Mouse (Mus musculus) forebrain, embryonic 12.5 days (tissue): ENCODE results near the gene Ciita. TPM values are rescaled to one million over a fixed set of nuclear protein-coding genes. Genes with fewer than 3 reads are reported as not detected.

ENCODE experiments used
- ATAC-seq: fragments of 200-750 bp; cut with Nextera tagmentation; 2 replicates; pipeline ENCODE4 v1.8.0; 2017; ENCODE audit warnings: moderate TSS enrichment; ENCODE audit not compliant: low FRiP score
- H3K27ac ChIP-seq: fragments of 300-500 bp; sonication (generic); 2 replicates; pipeline ENCODE4 v1.5.1; 2016; ENCODE audit warnings: mild to moderate bottlenecking
- H3K27me3 ChIP-seq: fragments of 300-500 bp; sonication (generic); 2 replicates; pipeline ENCODE4 v1.6.1; 2016; ENCODE audit warnings: mild to moderate bottlenecking
- H3K36me3 ChIP-seq: fragments of 300-500 bp; sonication (generic); replicated peaks from 2 replicates; pipeline ENCODE4 v1.6.1; 2016; ENCODE audit warnings: mild to moderate bottlenecking
- H3K4me1 ChIP-seq: fragments of 300-500 bp; sonication (generic); 2 replicates; pipeline ENCODE4 v1.6.1; 2016
- H3K4me2 ChIP-seq: fragments of 300-500 bp; sonication (generic); 2 replicates; pipeline ENCODE4 v1.6.1; 2016; ENCODE audit warnings: mild to moderate bottlenecking, moderate library complexity
- H3K4me3 ChIP-seq: fragments of 300-500 bp; sonication (generic); replicated peaks from 2 replicates; pipeline ENCODE4 v1.5.1; 2016; ENCODE audit warnings: mild to moderate bottlenecking
- H3K9ac ChIP-seq: fragments of 300-500 bp; sonication (generic); 2 replicates; pipeline ENCODE4 v1.6.1; 2016; ENCODE audit warnings: mild to moderate bottlenecking
- H3K9me3 ChIP-seq: fragments of 300-500 bp; sonication (generic); 2 replicates; pipeline ENCODE4 v1.6.1; 2016
- WGBS: fragments of 180-500 bp; shearing (Covaris S2); methylation state at CpG from one replicate; pipeline ENCODE4 v1.1.7; 2016; 5-methylcytosine and 5-hydroxymethylcytosine counted together
- polyA plus RNA-seq: library from polyadenylated mRNA; unstranded; fragments of >200 nt; fragmentation: Nextera tagmentation; extraction: Ambion mirVana; gene quantifications from 2 replicates; pipeline ENCODE4 v1.2.1, GENCODE M21; 2016

The Ciita gene
- polyA plus RNA-seq, 1 experiment from 2014 or later, result 0.42 TPM

GRCm38 (mm10) chr16:10544995-10545622 is 65.2 kb downstream of the Ciita start, which contains the start of gene Clec16a:
TSS of gene Clec16a (plus strand) at chr16:10545339.
- H3K27ac ChIP-seq, result 0 out of 2 replicates have a peak within 1 kb of the TSS, but pooled peaks have one; percentile 27
- H3K36me3 ChIP-seq, result no peaks in the 10 kb centered on the region
- H3K27me3 ChIP-seq, result no peaks in the 10 kb centered on the region
- peaks cover 40% of the 10 kb centered on the region for H3K4me1 ChIP-seq
- no peaks in the 10 kb centered on the region for H3K9me3 ChIP-seq
- peak within 1 kb of the TSS; percentile 90 for H3K4me3 ChIP-seq
- H3K4me2 ChIP-seq, result peak within 1 kb of the TSS; percentile 81
- peak; percentile 92 for ATAC-seq
- WGBS, result under 1% methylated on average over 58 of the region's 58 CpGs
- peak within 1 kb of the TSS; percentile 83 for H3K9ac ChIP-seq

- no peak for ATAC-seq
- Histone ChIP-seq H3K9me3 (no peaks in the 10 kb centered on the region), H3K27me3 (no peaks in the 10 kb centered on the region), H3K4me3 (no peak overlapping the region), H3K4me1 (peaks cover 23% of the 10 kb centered on the region), H3K36me3 (no peaks in the 10 kb centered on the region), H3K4me2 (no peak overlapping the region; the same call in 1 of the 2 replicates), H3K27ac (no peak overlapping the region), H3K9ac (no peak overlapping the region)
- 87% methylated on average over 3 of the region's 3 CpGs for WGBS
These were observed 67.0 kb downstream of the Ciita start for GRCm38 (mm10) chr16:10546865-10547264.

GRCm38 (mm10) chr16:10548938-10549337 is 69.1 kb downstream of the Ciita start:
- no peak overlapping the region for H3K4me2 ChIP-seq
- no peaks in the 10 kb centered on the region for H3K9me3 ChIP-seq
- ATAC-seq, result no peak
- no peak overlapping the region for H3K27ac ChIP-seq
- H3K4me1 ChIP-seq, result peaks cover 19% of the 10 kb centered on the region
- H3K9ac ChIP-seq, result no peak overlapping the region
- 67% methylated on average over 3 of the region's 3 CpGs for WGBS
- H3K4me3 ChIP-seq, result no peak overlapping the region
- no peaks in the 10 kb centered on the region for H3K27me3 ChIP-seq
- H3K36me3 ChIP-seq, result no peaks in the 10 kb centered on the region

GRCm38 (mm10) chr16:10549600-10549999 is 69.7 kb downstream of the Ciita start:
- no peaks in the 10 kb centered on the region for H3K27me3 ChIP-seq
- H3K9ac ChIP-seq, result no peak overlapping the region
- H3K9me3 ChIP-seq, result no peaks in the 10 kb centered on the region
- ATAC-seq, result no peak
- no peak overlapping the region for H3K4me2 ChIP-seq
- WGBS, result 78% methylated on average over 2 of the region's 2 CpGs
- no peak overlapping the region for H3K27ac ChIP-seq
- H3K4me1 ChIP-seq, result peaks cover 19% of the 10 kb centered on the region
- H3K36me3 ChIP-seq, result no peaks in the 10 kb centered on the region
- H3K4me3 ChIP-seq, result no peak overlapping the region

- Histone ChIP-seq H3K4me3 (no peak overlapping the region), H3K27me3 (no peaks in the 10 kb centered on the region), H3K36me3 (no peaks in the 10 kb centered on the region), H3K4me2 (no peak overlapping the region), H3K27ac (no peak overlapping the region), H3K4me1 (peaks cover 9% of the 10 kb centered on the region), H3K9me3 (no peaks in the 10 kb centered on the region), H3K9ac (no peak overlapping the region)
- WGBS, result 87% methylated on average over 4 of the region's 4 CpGs
- no peak for ATAC-seq
These were observed 71.7 kb downstream of the Ciita start for GRCm38 (mm10) chr16:10551592-10551991.

GRCm38 (mm10) chr16:10553858-10554257 is 74.0 kb downstream of the Ciita start:
- Histone ChIP-seq H3K4me1 (no peaks in the 10 kb centered on the region), H3K27ac (no peak overlapping the region), H3K9ac (no peak overlapping the region), H3K36me3 (no peaks in the 10 kb centered on the region), H3K4me2 (no peak overlapping the region), H3K9me3 (no peaks in the 10 kb centered on the region), H3K4me3 (no peak overlapping the region), H3K27me3 (no peaks in the 10 kb centered on the region)
- 88% methylated on average over 2 of the region's 2 CpGs for WGBS
- ATAC-seq, result no peak

- 94% methylated on average over 8 of the region's 8 CpGs for WGBS
These were observed 80.1 kb downstream of the Ciita start for GRCm38 (mm10) chr16:10559991-10560390.

GRCm38 (mm10) chr16:10565278-10565885 is 85.5 kb downstream of the Ciita start:
- Histone ChIP-seq H3K27me3 (no peaks in the 10 kb centered on the region), H3K4me1 (no peaks in the 10 kb centered on the region), H3K27ac (no peak overlapping the region), H3K9ac (no peak overlapping the region), H3K4me2 (no peak overlapping the region), H3K36me3 (peaks cover 30% of the 10 kb centered on the region), H3K9me3 (no peaks in the 10 kb centered on the region), H3K4me3 (no peak overlapping the region)
- ATAC-seq, result peak; percentile 81
- WGBS, result 42% methylated on average over 4 of the region's 4 CpGs

More at GRCm38 (mm10) chr16:10559991-10560390, 80.1 kb downstream of the Ciita start:
- Histone ChIP-seq H3K27me3 (no peaks in the 10 kb centered on the region), H3K27ac (no peak overlapping the region), H3K9ac (no peak overlapping the region), H3K9me3 (no peaks in the 10 kb centered on the region), H3K4me2 (no peak overlapping the region), H3K4me1 (no peaks in the 10 kb centered on the region), H3K36me3 (peaks cover 12% of the 10 kb centered on the region), H3K4me3 (no peak overlapping the region)
- ATAC-seq, result no peak

GRCm38 (mm10) chr16:10567153-10567552 is 87.3 kb downstream of the Ciita start:
- WGBS, result 95% methylated on average over 4 of the region's 4 CpGs
- H3K27me3 ChIP-seq, result no peaks in the 10 kb centered on the region
- H3K4me2 ChIP-seq, result no peak overlapping the region
- H3K4me3 ChIP-seq, result no peak overlapping the region
- no peak for ATAC-seq
- no peak overlapping the region for H3K9ac ChIP-seq
- H3K36me3 ChIP-seq, result peaks cover 23% of the 10 kb centered on the region
- no peaks in the 10 kb centered on the region for H3K9me3 ChIP-seq
- no peak overlapping the region for H3K27ac ChIP-seq
- H3K4me1 ChIP-seq, result no peaks in the 10 kb centered on the region

- ATAC-seq, result no peak
- Histone ChIP-seq H3K4me1 (no peaks in the 10 kb centered on the region), H3K4me3 (no peak overlapping the region), H3K4me2 (no peak overlapping the region), H3K27ac (no peak overlapping the region), H3K27me3 (no peaks in the 10 kb centered on the region), H3K9me3 (no peaks in the 10 kb centered on the region), H3K9ac (no peak overlapping the region), H3K36me3 (peaks cover 39% of the 10 kb centered on the region)
- WGBS, result 91% methylated on average over 5 of the region's 5 CpGs
These were observed 90.0 kb downstream of the Ciita start for GRCm38 (mm10) chr16:10569809-10570395.

- Histone ChIP-seq H3K9ac (no peak overlapping the region), H3K27ac (no peak overlapping the region), H3K27me3 (no peaks in the 10 kb centered on the region), H3K36me3 (peaks cover 42% of the 10 kb centered on the region), H3K9me3 (no peaks in the 10 kb centered on the region), H3K4me1 (no peaks in the 10 kb centered on the region), H3K4me2 (no peak overlapping the region), H3K4me3 (no peak overlapping the region)
- ATAC-seq, result no peak
- WGBS, result 68% methylated on average over 1 of the region's 1 CpGs
These were observed 90.8 kb downstream of the Ciita start for GRCm38 (mm10) chr16:10570708-10571107.

- 50% methylated on average over 2 of the region's 2 CpGs for WGBS
These were observed 92.0 kb downstream of the Ciita start for GRCm38 (mm10) chr16:10571820-10572219.

More at GRCm38 (mm10) chr16:10571820-10572219, 92.0 kb downstream of the Ciita start:
- no peak overlapping the region for H3K27ac ChIP-seq
- H3K27me3 ChIP-seq, result no peaks in the 10 kb centered on the region
- 0 out of 2 replicates have a peak, but pooled peaks have one; percentile 30 for ATAC-seq
- no peak overlapping the region for H3K4me2 ChIP-seq
- H3K4me1 ChIP-seq, result no peaks in the 10 kb centered on the region
- H3K4me3 ChIP-seq, result no peak overlapping the region
- H3K36me3 ChIP-seq, result peaks cover 49% of the 10 kb centered on the region
- no peaks in the 10 kb centered on the region for H3K9me3 ChIP-seq
- H3K9ac ChIP-seq, result no peak overlapping the region
